Mouse (Mus musculus): ENCODE results near the gene Rims4.

The Rims4 gene

DNA sequence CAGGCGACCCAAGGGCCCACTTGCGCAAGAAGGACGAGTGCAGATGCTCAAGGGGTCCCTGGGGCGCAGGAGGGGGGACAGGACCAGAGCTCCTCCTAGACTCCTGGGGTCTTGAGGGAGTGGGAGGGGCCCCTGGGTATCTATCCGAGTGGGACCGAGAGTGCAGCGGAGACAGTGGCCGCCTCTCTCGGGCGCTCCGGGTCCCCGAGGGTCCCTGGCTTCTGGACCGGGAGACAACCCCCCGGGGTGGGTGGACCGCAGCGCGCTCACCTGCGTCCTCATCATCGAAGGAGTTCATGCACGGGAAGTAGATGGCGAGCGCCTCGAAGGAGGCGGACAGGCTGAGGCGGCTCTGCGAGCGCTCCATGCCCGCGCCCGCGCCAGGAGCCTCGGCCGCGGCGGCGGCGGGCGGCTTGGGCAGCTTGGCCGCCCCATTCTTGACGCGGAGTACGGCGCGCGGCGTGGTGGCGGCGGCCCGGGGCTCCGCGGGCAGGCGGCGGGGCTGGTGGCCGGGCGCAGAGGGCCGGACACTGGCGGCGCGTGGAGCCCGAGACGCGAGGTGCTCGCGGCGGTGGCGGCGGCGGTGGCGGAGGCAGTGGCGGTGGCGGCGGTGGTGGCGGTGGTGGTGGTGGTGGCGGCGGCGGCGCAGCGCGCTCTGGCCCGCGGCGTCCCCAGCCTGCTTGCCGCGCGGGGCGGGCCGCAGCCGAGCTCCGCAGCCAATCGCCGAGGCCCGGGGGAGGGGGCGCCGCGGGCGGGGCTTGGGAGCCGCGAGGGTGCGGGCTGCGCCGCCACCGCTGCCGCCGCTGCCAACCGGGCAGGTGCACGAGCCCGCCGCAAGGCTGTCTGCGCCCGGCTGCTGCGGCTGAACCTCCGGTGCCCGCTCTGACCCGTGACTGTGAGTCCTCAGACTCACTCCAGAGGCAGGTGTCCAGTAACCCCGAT lies at the start of gene Rims4:
TSS of gene Rims4 (minus strand) at position 367 of the 942 bp plus-strand sequence.
- DNase-seq (ENCODE audit: low spot score in 2 of 2), result peak; percentile 41 to 64

GRCm38 (mm10) chr2:163965706-163966105 lies 47.2 kb upstream of the Rims4 start:
- no peak for DNase-seq (ENCODE audit: low spot score in 2 of 2)

GRCm38 (mm10) chr2:163964606-163965560 lies 46.4 kb upstream of the Rims4 start:
- DNase-seq (ENCODE audit: low spot score in 2 of 2), result peak in 1 of 2 experiments; percentile 42

DNA sequence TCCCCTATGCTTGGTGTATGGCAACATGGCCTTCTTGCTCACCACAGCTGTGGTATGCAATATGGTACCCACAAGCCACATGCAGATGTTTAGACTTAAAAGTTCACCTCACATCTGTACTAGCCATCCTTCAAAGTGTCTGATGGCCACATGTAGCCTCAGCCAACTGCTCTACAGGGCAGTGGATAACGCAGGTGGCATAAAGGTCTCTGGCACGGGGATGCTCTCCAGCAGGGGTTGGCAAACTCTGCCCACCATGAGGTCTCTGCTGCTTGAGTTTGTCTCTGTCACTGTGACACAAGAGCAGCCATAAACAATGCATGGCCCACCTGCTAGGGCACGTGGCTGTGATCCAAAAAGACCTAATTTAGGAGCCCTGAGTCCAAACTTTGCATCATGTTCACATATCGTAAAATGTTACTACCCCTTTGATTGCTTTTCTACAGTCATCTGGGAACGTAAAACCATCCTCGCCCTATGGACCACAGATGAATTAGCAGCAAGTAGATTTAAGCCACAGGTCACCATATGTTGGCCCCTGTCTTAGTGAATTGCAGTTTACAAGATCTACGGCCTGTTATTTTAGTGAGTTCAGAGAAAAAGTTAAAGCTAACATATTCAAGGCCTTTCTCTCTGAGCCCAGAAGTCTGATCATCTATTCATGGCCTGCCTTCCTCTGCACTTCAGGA lies 35.3 kb upstream of the Rims4 start:
- DNase-seq (ENCODE audit: low spot score in 2 of 2), result no peak

- DNase-seq (ENCODE audit: low spot score in 2 of 2), result peak in 1 of 2 experiments; percentile 65
Observed at GRCm38 (mm10) chr2:163951770-163952169, 33.3 kb upstream of the Rims4 start.

DNA sequence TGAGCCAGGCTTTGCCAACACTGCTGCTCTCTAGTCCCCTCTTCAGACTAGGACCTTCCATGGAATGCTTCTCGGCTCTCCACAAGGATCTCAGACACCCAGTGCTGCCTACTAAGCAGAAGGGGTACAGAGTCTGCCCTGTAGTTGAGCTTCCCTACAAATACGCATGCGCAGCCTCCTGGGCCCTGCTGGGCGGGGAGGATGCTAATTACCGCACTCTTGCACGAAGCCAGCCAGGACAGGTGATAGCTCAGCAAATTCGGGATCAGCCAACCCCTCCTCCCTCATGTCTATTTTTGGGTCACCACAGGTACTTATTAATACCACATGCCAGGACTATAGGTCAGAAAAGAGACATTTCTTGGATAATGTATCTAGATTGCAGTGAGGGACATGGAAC lies 29.5 kb upstream of the Rims4 start:
- DNase-seq (ENCODE audit: low spot score in 2 of 2), result no peak

GRCm38 (mm10) chr2:163946221-163946620 lies 27.7 kb upstream of the Rims4 start:
- no peak for DNase-seq (ENCODE audit: low spot score in 2 of 2)

- DNase-seq (ENCODE audit: low spot score in 2 of 2), result no peak
Observed at GRCm38 (mm10) chr2:163944511-163944910, 26.0 kb upstream of the Rims4 start.

DNA sequence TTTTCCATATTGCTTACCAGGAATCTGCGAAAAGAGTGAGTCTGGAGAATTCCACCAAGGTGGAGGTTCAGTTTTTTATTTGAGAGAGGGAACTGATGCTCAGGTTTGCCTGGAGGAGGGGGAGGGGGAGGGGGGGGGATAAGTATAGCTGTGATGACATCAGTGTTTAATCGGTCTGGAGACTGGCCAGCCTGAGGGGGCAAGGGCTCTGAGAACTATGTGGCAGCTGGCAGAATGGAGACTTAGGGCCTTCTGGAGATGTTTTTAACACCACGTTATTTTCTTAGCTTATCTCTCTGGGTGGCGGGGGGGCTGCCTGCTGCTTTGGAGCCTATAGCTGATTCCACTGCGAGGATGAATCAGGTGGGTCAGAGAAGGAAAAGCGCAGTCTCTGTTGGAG lies 24.6 kb upstream of the Rims4 start:
- no peak for DNase-seq (ENCODE audit: low spot score in 2 of 2)

- peak in 1 of 2 experiments; percentile 47 for DNase-seq (ENCODE audit: low spot score in 2 of 2)
Observed at GRCm38 (mm10) chr2:163939522-163939921, 21.0 kb upstream of the Rims4 start.

DNA sequence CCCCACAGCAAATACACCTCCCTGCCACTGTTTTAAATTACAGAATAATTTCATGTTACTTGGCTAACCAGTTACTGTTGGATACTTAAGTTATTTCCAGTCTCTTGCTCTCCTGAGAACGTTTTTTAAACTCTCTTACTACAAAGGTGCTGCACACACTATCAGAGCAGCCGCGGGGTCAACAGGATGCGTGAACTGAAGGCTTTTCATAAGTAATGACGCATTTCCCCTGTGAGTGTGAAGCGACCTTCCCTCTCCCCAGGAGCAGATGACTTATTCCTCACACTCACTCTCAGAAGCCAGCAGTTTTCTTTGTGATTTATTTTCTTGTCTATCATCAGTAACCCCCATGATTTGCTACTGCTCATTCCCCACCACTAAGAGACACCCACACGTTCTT lies 13.7 kb upstream of the Rims4 start:
- no peak for DNase-seq (ENCODE audit: low spot score in 2 of 2)

DNA sequence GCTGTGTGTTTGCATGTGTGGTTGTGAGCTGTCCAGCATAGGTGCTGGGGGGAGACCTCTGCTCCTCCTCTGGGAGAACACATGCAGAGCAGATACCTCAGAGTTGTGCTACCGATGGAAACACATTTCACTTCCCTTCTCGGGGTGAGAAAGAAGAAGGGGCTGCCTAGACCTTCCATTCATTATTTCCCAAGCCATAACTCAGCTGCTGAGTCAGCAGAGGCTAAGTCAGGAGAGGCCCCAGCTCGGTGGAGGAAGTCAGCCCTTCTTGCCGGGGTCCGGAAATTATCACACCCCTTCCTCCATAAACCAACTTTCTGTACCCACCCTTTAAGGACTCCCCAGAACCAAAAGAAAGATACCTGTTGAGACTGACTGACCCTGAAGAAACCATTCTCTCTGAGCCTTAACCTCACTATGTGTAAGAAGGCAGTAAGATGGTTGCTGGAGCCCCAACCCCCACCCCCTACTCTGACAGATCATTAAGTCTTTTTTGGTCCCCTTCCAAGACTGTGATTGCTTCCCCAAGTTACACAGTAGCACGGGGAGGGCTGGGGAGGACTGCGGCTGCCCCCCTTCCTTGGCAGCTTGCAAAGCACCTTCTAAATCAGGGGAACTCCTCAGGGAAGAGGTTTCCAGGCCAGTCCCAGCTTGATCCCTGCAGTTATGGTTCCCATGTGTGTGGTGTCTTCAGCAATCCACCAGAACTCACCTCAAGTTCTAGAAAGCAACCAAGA lies 10.1 kb upstream of the Rims4 start:
- DNase-seq (ENCODE audit: low spot score in 2 of 2), result no peak

DNA sequence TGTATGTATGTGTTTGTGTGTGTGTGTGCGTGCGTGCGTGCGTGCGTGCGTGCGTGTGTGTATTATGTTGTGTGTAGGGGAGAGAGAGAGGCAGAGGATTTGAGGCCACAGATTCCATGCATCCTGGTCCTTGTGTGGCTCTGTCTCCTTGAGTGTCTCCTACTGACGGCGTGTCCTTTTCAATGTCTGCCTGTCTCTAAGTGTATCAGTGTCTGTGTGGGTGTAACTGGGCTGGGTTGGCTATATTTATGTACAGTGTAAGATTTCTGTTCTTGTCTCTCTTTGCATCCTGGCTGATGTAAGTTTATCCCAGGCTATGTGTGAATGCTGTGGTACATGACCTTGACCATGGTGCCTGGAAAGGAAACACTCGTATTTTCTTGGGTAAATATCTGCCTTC lies 6.6 kb upstream of the Rims4 start:
- no peak for DNase-seq (ENCODE audit: low spot score in 2 of 2)

DNA sequence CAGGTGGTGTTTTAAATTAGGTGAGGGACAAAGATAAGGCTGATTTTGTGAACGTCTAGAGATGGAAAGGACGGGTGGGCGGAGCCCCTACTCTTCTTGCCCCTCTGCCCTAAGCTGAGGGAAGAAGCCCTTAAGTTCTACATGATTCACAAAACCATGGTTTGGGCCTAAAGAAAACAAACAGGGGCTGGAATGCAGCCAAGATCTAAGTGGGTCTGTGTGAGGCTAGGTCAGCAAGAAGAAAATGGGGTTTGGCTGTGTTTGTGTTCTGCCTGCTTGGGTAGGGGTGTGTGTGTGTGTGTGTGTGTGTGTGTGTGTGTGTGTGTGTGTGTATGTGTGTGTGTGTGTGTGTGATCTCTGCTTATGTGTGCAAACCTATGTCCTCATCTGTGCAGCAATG lies 6.0 kb upstream of the Rims4 start:
- DNase-seq (ENCODE audit: low spot score in 2 of 2), result no peak

DNA sequence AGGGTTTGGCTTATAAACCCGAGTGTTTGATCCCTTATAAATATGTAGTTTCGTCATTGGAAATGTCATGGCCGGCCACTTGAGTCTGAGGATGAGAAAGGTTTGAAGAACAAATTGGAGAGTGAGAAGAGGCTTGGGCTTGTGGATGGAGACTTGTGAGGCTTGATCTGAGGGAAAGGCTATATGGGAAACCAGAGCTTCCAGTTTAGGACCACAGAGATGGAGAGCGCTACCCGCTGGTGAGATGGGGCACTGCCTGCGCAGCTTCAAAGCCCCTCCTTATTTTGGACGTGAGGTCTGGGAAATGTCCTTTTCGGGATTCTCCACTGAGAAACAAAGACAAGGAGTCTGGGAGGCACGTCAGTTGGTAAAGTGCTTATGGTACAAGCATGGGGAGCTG lies 4.6 kb upstream of the Rims4 start:
- DNase-seq (ENCODE audit: low spot score in 2 of 2), result no peak

GRCm38 (mm10) chr2:163919581-163919980 lies 1.1 kb upstream of the Rims4 start:
- DNase-seq (ENCODE audit: low spot score in 2 of 2), result no peak

GRCm38 (mm10) chr2:163916703-163917102 lies 1.8 kb downstream of the Rims4 start:
- no peak for DNase-seq (ENCODE audit: low spot score in 2 of 2)

DNA sequence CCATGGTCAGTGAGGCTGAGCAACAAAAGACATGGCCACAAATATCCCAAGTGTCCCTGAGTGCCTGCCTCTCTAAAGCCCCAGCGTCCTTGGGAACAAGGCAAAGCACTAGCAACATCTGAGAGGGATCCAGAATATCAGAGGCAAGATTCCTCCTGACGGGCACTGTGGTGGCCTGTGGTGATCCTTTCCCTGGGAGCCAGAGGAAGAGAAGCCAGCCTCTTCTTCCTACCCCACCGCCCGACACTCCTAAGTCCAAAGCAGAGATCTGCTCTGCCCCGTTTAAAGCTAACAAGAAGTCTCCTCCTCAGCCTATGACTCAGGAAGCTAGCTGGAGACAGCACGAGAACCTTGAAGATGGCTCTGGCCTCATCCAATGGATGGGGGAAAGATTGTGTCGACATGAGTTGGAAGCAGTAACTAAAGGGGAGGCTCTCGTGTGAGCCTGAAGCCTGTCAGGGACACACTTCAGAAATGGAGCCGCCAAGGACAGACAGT lies 3.1 kb downstream of the Rims4 start:
- no peak for DNase-seq (ENCODE audit: low spot score in 2 of 2)

DNA sequence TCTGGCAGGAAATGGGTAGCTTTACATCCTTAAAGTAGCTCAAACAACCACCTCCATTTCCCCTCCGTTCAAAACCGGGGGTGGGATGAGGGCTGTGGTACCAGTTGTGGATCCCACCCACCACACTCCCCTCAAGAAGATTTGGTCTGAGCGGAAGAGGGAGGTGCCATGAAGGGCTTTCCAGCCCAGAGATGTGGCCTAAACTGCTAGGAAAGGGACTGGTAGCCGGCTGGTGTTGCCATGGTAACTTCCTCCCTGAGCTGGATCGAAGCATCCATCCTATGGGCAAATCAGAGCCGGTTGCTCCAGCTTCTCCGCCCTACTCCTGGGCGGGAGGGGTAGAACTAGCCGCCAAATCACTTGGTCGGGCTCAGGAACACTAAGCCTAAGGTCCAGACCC lies 4.4 kb downstream of the Rims4 start:
- DNase-seq (ENCODE audit: low spot score in 2 of 2), result peak; percentile 35 to 47

GRCm38 (mm10) chr2:163913704-163914103 lies 4.8 kb downstream of the Rims4 start:
- no peak for DNase-seq (ENCODE audit: low spot score in 2 of 2)
